Mouse (Mus musculus) heart, postnatal 25 days (tissue): Measurements from ENCODE around the gene Snrpa. TPM values are rescaled to one million over a fixed set of nuclear protein-coding genes. Genes with fewer than 3 reads are reported as not detected.

Experiments used
- microRNA-seq: library from miRNA; unstranded; fragments of <30 nt; microRNA quantifications from one replicate; pipeline ENCODE4 v1.2.0, GENCODE M21; 2022
- total RNA-seq, 2 experiments: library from RNA; stranded (reverse); gene quantifications; 2 replicates each; pipeline ENCODE4 v1.2.3; 2021

Snrpa gene
- total RNA-seq, 2 experiments from 2014 or later, result 40.0 to 42.5 TPM

Small RNA genes within 50 kb of the gene (microRNA-seq; reads per million reads assigned to microRNA genes)
- gene Mir1191 (not detected), gene Mir3101 (not detected)

Other genes starting within 250 kb of the Snrpa start
- not detected for gene Cyp2a12, start 167.2 kb downstream of the Snrpa start, total RNA-seq
- gene Cyp2f2, start 76.4 kb downstream of the Snrpa start, total RNA-seq, result under 1 TPM; 0.34 to 0.45 TPM
- not detected for gene Cyp2t4, start 42.6 kb downstream of the Snrpa start, total RNA-seq
- gene Egln2, start 29.5 kb downstream of the Snrpa start, total RNA-seq, result 10 to 100 TPM; 60.6 to 61.7 TPM
- 10 to 100 TPM; 12.0 to 13.7 TPM for gene Rab4b, start 17.4 kb downstream of the Snrpa start, total RNA-seq
- not detected for gene Gm21983, start 15.2 kb downstream of the Snrpa start, total RNA-seq
- gene Mia, start 15.1 kb downstream of the Snrpa start, total RNA-seq, result not detected
- gene BC024978, start 490 bp downstream of the Snrpa start, total RNA-seq, result 10 to 100 TPM; 13.9 to 15.8 TPM
- 1 to 10 TPM; 4.4 to 4.7 TPM for gene Itpkc, start 32.4 kb upstream of the Snrpa start, total RNA-seq
- gene Coq8b, start 36.8 kb upstream of the Snrpa start, total RNA-seq, result 1 to 10 TPM; 7.3 to 8.1 TPM
- gene Numbl, start 62.2 kb upstream of the Snrpa start, total RNA-seq, result 1 to 10 TPM; 4.5 to 5.3 TPM
- gene Ltbp4, start 141.4 kb upstream of the Snrpa start, total RNA-seq, result 100 to 1,000 TPM; 210 to 247 TPM
- 1 to 10 TPM; 6.4 to 8.2 TPM for gene Shkbp1, start 159.7 kb upstream of the Snrpa start, total RNA-seq
- gene Gm20479, start 161.1 kb upstream of the Snrpa start, total RNA-seq, result not detected